Comparison of ENCODE assay signal across 7 mouse cellular contexts in the genomic region with DNA sequence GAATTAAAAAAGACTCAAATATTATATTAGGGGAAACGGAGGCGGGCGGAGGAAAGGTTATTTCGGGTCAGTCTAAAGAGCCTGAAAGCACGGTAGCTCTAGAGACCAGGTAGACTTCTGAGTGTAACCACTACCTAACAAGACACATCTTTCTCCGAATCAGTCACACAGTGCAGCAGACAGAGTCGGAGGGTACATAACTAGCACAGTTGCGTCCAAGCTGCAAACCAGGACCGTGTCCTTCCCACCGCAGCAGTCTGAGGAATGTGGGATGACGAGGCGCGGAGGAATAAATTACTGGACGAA. TPM values are rescaled to one million over a fixed set of nuclear protein-coding genes. Genes with fewer than 3 reads are reported as not detected.
DNase-seq lines count a peak whose midpoint lies in the region; ATAC-seq and TF ChIP-seq lines count a peak whose summit lies in the region.

No protein-coding gene starts in this region.

- H3K9ac ChIP-seq in lung, postnatal 0 days (replicated peaks; ENCODE audit: low read depth) = peak overlapping the region; percentile 87
- H3K9ac ChIP-seq in forebrain, embryonic 13.5 days = peak overlapping the region; percentile 92
- H3K9ac ChIP-seq in liver, embryonic 11.5 days (ENCODE audit: low read depth, low read length) = peak overlapping the region; percentile 89
- H3K9ac ChIP-seq in stomach, embryonic 15.5 days = peak overlapping the region; percentile 92

- H3K27me3 ChIP-seq in lung, postnatal 0 days (replicated peaks; ENCODE audit: insufficient read depth, low read length) = no peaks in the 10 kb centered on the region
- H3K27me3 ChIP-seq in forebrain, embryonic 13.5 days = no peaks in the 10 kb centered on the region
- no peaks in the 10 kb centered on the region for H3K27me3 ChIP-seq in liver, embryonic 11.5 days (replicated peaks; ENCODE audit: control insufficient read depth, insufficient read depth, low read length)
- H3K27me3 ChIP-seq in stomach, embryonic 15.5 days (replicated peaks) = no peaks in the 10 kb centered on the region

- no peaks in the 10 kb centered on the region for H3K9me3 ChIP-seq in lung, postnatal 0 days (ENCODE audit: low read length)
- H3K9me3 ChIP-seq in forebrain, embryonic 13.5 days (replicated peaks) = no peaks in the 10 kb centered on the region
- no peaks in the 10 kb centered on the region for H3K9me3 ChIP-seq in liver, embryonic 11.5 days (ENCODE audit: control insufficient read depth, low read length)
- no peaks in the 10 kb centered on the region for H3K9me3 ChIP-seq in stomach, embryonic 15.5 days

- ATAC-seq in lung, postnatal 0 days = peak; percentile 27
- ATAC-seq in forebrain, embryonic 13.5 days = peak; percentile 44
- peak; percentile 16 for ATAC-seq in liver, embryonic 11.5 days (replicated peaks; ENCODE audit: low FRiP score)
- peak; percentile 19; the same call in 1 of the 2 replicates for ATAC-seq in stomach, embryonic 15.5 days (ENCODE audit: insufficient read depth, low FRiP score, low read depth)

- H3K4me3 ChIP-seq in lung, postnatal 0 days (ENCODE audit: low read depth, low read length) = peak overlapping the region; percentile 86
- H3K4me3 ChIP-seq in forebrain, embryonic 13.5 days = peak overlapping the region; percentile 97
- peak overlapping the region; percentile 94 for H3K4me3 ChIP-seq in liver, embryonic 11.5 days (ENCODE audit: low read depth, low read length)
- H3K4me3 ChIP-seq in stomach, embryonic 15.5 days (replicated peaks) = peak overlapping the region; percentile 89

- TF ChIP-seq EP300 in lung, postnatal 0 days (IDR thresholded peaks at IDR 0.05) = no peak

- peak overlapping the region; percentile 88 for H3K27ac ChIP-seq in lung, postnatal 0 days (ENCODE audit: low read length)
- H3K27ac ChIP-seq in forebrain, embryonic 13.5 days = peak overlapping the region; percentile 85
- peak overlapping the region; percentile 69 for H3K27ac ChIP-seq in liver, embryonic 11.5 days (ENCODE audit: low read depth, low read length)
- H3K27ac ChIP-seq in stomach, embryonic 15.5 days = peak overlapping the region; percentile 80

- peak overlapping the region; percentile 77 for H3K4me2 ChIP-seq in lung, postnatal 0 days (replicated peaks; ENCODE audit: low read depth, low read length)
- H3K4me2 ChIP-seq in forebrain, embryonic 13.5 days = peak overlapping the region; percentile 92
- peak overlapping the region; percentile 92 for H3K4me2 ChIP-seq in liver, embryonic 11.5 days
- H3K4me2 ChIP-seq in stomach, embryonic 15.5 days = peak overlapping the region; percentile 77

- peaks cover 10% of the 10 kb centered on the region; the same call in 1 of the 2 replicates for H3K4me1 ChIP-seq in lung, postnatal 0 days (ENCODE audit: insufficient read depth, low read depth, low read length)
- H3K4me1 ChIP-seq in forebrain, embryonic 13.5 days = peaks cover 23% of the 10 kb centered on the region
- peaks cover 8% of the 10 kb centered on the region; the same call in 1 of the 2 replicates for H3K4me1 ChIP-seq in liver, embryonic 11.5 days (replicated peaks; ENCODE audit: control insufficient read depth, insufficient read depth, low read length)
- peaks cover 3% of the 10 kb centered on the region; the same call in 1 of the 2 replicates for H3K4me1 ChIP-seq in stomach, embryonic 15.5 days

- H3K36me3 ChIP-seq in lung, postnatal 0 days (ENCODE audit: insufficient read depth, low read length) = no peaks in the 10 kb centered on the region
- no peaks in the 10 kb centered on the region for H3K36me3 ChIP-seq in forebrain, embryonic 13.5 days (ENCODE audit: poor library complexity, severe bottlenecking)
- H3K36me3 ChIP-seq in liver, embryonic 11.5 days (ENCODE audit: control insufficient read depth, insufficient read depth, low read length) = no peaks in the 10 kb centered on the region
- 0 out of 2 replicates have a peak, but pooled peaks cover 5% of the 10 kb centered on the region for H3K36me3 ChIP-seq in stomach, embryonic 15.5 days

- no peak for TF ChIP-seq CTCF in lung, postnatal 0 days (IDR thresholded peaks at IDR 0.05)

- DNase-seq in lung, postnatal 0 days (ENCODE audit: low spot score) = no peak
- DNase-seq in lung, postnatal 25 days (ENCODE audit: low spot score) = no peak
- no peak for DNase-seq in liver, embryonic 11.5 days (ENCODE audit: low spot score)
- no peak for DNase-seq in left cerebral cortex, adult 11 months (ENCODE audit: low spot score)
- no peak for DNase-seq in retina, embryonic 14.5 days (ENCODE audit: low spot score)

- 12% methylated on average over 14 of the region's 14 CpGs for WGBS in lung, postnatal 0 days
- WGBS in forebrain, embryonic 13.5 days = 18% methylated on average over 14 of the region's 14 CpGs
- WGBS in liver, embryonic 11.5 days = 14% methylated on average over 14 of the region's 14 CpGs
- WGBS in stomach, embryonic 15.5 days = 15% methylated on average over 14 of the region's 14 CpGs

RNA-seq across cellular contexts. Expression of a gene that starts 0.8 kb away (rescaled TPM):
- polyA plus RNA-seq in lung, postnatal 0 days (2015; fragmentation: Nextera tagmentation; extraction: Ambion mirVana) = 7.1 and 7.2 TPM in 2 replicates
- 5.9 and 7.3 TPM in 2 replicates for polyA plus RNA-seq in forebrain, embryonic 13.5 days (2015; fragmentation: Nextera tagmentation; extraction: Ambion mirVana)
- 4.7 and 4.9 TPM in 2 replicates for polyA plus RNA-seq in liver, embryonic 11.5 days (2014; fragmentation: Nextera tagmentation; extraction: Ambion mirVana)
- 5.3 and 6.0 TPM in 2 replicates for polyA plus RNA-seq in stomach, embryonic 15.5 days (2015; fragmentation: Nextera tagmentation; extraction: Ambion mirVana)

RNA-seq across cellular contexts. Expression of a gene that starts 0.9 kb away (rescaled TPM):
- 9.6 and 10.6 TPM in 2 replicates for polyA plus RNA-seq in lung, postnatal 0 days (2015; fragmentation: Nextera tagmentation; extraction: Ambion mirVana)
- 10.8 and 12.0 TPM in 2 replicates for polyA plus RNA-seq in forebrain, embryonic 13.5 days (2015; fragmentation: Nextera tagmentation; extraction: Ambion mirVana)
- polyA plus RNA-seq in liver, embryonic 11.5 days (2014; fragmentation: Nextera tagmentation; extraction: Ambion mirVana) = 9.4 and 11.7 TPM in 2 replicates
- polyA plus RNA-seq in stomach, embryonic 15.5 days (2015; fragmentation: Nextera tagmentation; extraction: Ambion mirVana) = 9.8 and 10.3 TPM in 2 replicates
